In genomic region chr14:26048767-26049166, GRCm38 (mm10) we compare ENCODE assay signal across 40 mouse cellular contexts. TPM values are rescaled to one million over a fixed set of nuclear protein-coding genes. Genes with fewer than 3 reads are reported as not detected.
"Had no signal": no experiment of that assay in that cellular context is flagged by ENCODE, and none has a peak within 500 bp of the region (broad histone marks: within the 10 kb centered on the region; RNA-seq: fewer than 3 reads in every experiment).

No protein-coding gene starts in this region.

RNA-seq across cellular contexts. Expression of gene Gm9780, which starts 6.3 kb away (rescaled TPM):
- total RNA-seq: hematopoietic stem cell, adult 5-6 weeks had no signal
- polyA plus RNA-seq: inflammation-experienced regulatory T-cells, adult 6 months had no signal

RNA-seq across cellular contexts. Expression of gene Cphx2, which starts 32.5 kb away (rescaled TPM):
- total RNA-seq: heart, postnatal 10 days; heart, postnatal 14 days; heart, postnatal 25 days; heart, postnatal 36 days; heart, postnatal 4 days; hematopoietic stem cell, adult 5-6 weeks; layer of hippocampus, adult 18-20 months; layer of hippocampus, adult 2 months; layer of hippocampus, adult 8-10 months; layer of hippocampus, postnatal 10 days; layer of hippocampus, postnatal 14 days; layer of hippocampus, postnatal 25 days; layer of hippocampus, postnatal 36 days; left cerebral cortex, adult 18-20 months; left cerebral cortex, adult 2 months had no signal
- polyA plus RNA-seq: heart, embryonic 10.5 days; heart, embryonic 11.5 days; heart, embryonic 12.5 days; heart, embryonic 13.5 days; heart, embryonic 14.5 days; heart, embryonic 15.5 days; heart, embryonic 16.5 days; heart, postnatal 0 days; hindbrain, embryonic 10.5 days; hindbrain, embryonic 11.5 days; hindbrain, embryonic 12.5 days; hindbrain, embryonic 13.5 days; hindbrain, embryonic 14.5 days; hindbrain, embryonic 15.5 days; intestine, embryonic 14.5 days; intestine, embryonic 15.5 days; intestine, embryonic 16.5 days; intestine, postnatal 0 days; kidney, adult 2 months; kidney, embryonic 14.5 days; kidney, embryonic 15.5 days; kidney, embryonic 16.5 days; kidney, postnatal 0 days; large intestine, adult 2 months had no signal

RNA-seq across cellular contexts. Expression of gene Cphx3, which starts 33.3 kb away (rescaled TPM):
- total RNA-seq: heart, postnatal 10 days; heart, postnatal 14 days; heart, postnatal 25 days; heart, postnatal 36 days; heart, postnatal 4 days; hematopoietic stem cell, adult 5-6 weeks; layer of hippocampus, adult 18-20 months; layer of hippocampus, adult 2 months; layer of hippocampus, adult 8-10 months; layer of hippocampus, postnatal 10 days; layer of hippocampus, postnatal 14 days; layer of hippocampus, postnatal 25 days; layer of hippocampus, postnatal 36 days; left cerebral cortex, adult 18-20 months; left cerebral cortex, adult 2 months had no signal
- polyA plus RNA-seq: heart, embryonic 10.5 days; heart, embryonic 11.5 days; heart, embryonic 12.5 days; heart, embryonic 13.5 days; heart, embryonic 14.5 days; heart, embryonic 15.5 days; heart, embryonic 16.5 days; heart, postnatal 0 days; hindbrain, embryonic 10.5 days; hindbrain, embryonic 11.5 days; hindbrain, embryonic 12.5 days; hindbrain, embryonic 13.5 days; hindbrain, embryonic 14.5 days; hindbrain, embryonic 15.5 days; inflammation-experienced regulatory T-cells, adult 6 months; intestine, embryonic 15.5 days; intestine, embryonic 16.5 days; kidney, embryonic 14.5 days; large intestine, adult 2 months had no signal
